Mouse (Mus musculus) heart, embryonic 16.5 days (tissue): Measurements from ENCODE around the gene Scgb1b7. TPM values are rescaled to one million over a fixed set of nuclear protein-coding genes. Genes with fewer than 3 reads are reported as not detected.
"Not testable (repeated sequence)": the region's sequence is repeated elsewhere in the genome, so short reads cannot be mapped to it uniquely, and the experiment has no call there.

ENCODE experiments used
- ATAC-seq: fragments of 200-750 bp; cut with Nextera tagmentation; replicated peaks from 2 replicates; pipeline ENCODE4 v1.8.0; 2017; ENCODE audit warnings: moderate number of reproducible peaks; ENCODE audit not compliant: insufficient read depth, low FRiP score; ENCODE audit errors: extremely low read depth
- H3K27ac ChIP-seq: fragments of 300-500 bp; sonication (generic); 2 replicates; pipeline ENCODE4 v1.5.1; 2014; ENCODE audit warnings: mild to moderate bottlenecking, low read length, control low read depth, moderate library complexity
- H3K27me3 ChIP-seq: fragments of 300-500 bp; sonication (generic); 2 replicates; pipeline ENCODE4 v1.6.1; 2014; ENCODE audit warnings: low read length, mixed read lengths; ENCODE audit not compliant: control insufficient read depth, insufficient read depth
- H3K36me3 ChIP-seq: fragments of 300-500 bp; sonication (generic); 2 replicates; pipeline ENCODE4 v1.6.1; 2014; ENCODE audit not compliant: control insufficient read depth, insufficient read depth
- H3K4me1 ChIP-seq: fragments of 300-500 bp; sonication (generic); 2 replicates; pipeline ENCODE4 v1.6.1; 2014; ENCODE audit warnings: low read length, mixed read lengths; ENCODE audit not compliant: control insufficient read depth, insufficient read depth
- H3K4me2 ChIP-seq: fragments of 300-500 bp; sonication (generic); 2 replicates; pipeline ENCODE4 v1.6.1; 2014; ENCODE audit warnings: low read depth, mild to moderate bottlenecking, control low read depth, low read length
- H3K4me3 ChIP-seq: fragments of 300-500 bp; sonication (generic); 2 replicates; pipeline ENCODE4 v1.5.1; 2014; ENCODE audit warnings: mild to moderate bottlenecking, control low read depth, low read length
- H3K9ac ChIP-seq: fragments of 300-500 bp; sonication (generic); 2 replicates; pipeline ENCODE4 v1.6.1; 2014; ENCODE audit warnings: low read length, control low read depth
- H3K9me3 ChIP-seq: fragments of 300-500 bp; sonication (generic); replicated peaks from 2 replicates; pipeline ENCODE4 v1.6.1; 2016; ENCODE audit warnings: low read length; ENCODE audit not compliant: control insufficient read depth
- WGBS: fragments of 180-500 bp; shearing (Covaris S2); extraction: QIAGEN DNeasy Blood & Tissue Kit; methylation state at CpG from one replicate; pipeline ENCODE4 v1.1.7; 2014; 5-methylcytosine and 5-hydroxymethylcytosine counted together
- polyA plus RNA-seq: library from polyadenylated mRNA; unstranded; fragments of >200 nt; fragmentation: Nextera tagmentation; extraction: Ambion mirVana; gene quantifications from 2 replicates; pipeline ENCODE4 v1.2.1, GENCODE M21; 2015

The Scgb1b7 gene
- not detected in 2 replicates for polyA plus RNA-seq

DNA sequence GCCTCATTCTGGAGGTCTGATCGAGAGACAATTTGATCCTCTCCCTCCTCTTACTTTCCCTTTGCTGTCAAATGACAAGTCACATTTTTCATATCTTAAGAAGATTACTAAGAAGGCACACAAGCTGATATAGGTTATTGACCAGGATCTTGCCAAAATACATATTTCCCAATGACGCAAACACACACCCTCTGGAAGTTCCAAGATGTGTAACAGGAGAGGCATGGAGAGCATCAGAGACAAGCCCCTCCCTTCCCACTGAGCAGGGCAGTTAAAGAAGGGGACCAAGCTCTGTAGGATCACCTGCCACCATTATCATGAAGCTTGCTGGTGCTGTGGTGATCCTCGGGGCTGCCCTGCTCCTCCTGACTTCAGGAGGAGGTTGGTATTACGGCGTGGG is at the start of gene Scgb1b7:
TSS of gene Scgb1b7 (plus strand) at position 301 of the 400 bp plus-strand sequence.
- not testable (repeated sequence) for H3K9ac ChIP-seq, H3K4me1 ChIP-seq, ATAC-seq, H3K27me3 ChIP-seq, H3K27ac ChIP-seq, H3K9me3 ChIP-seq, H3K36me3 ChIP-seq, H3K4me3 ChIP-seq, H3K4me2 ChIP-seq
- WGBS = 77% methylated on average over 3 of the region's 5 CpGs

GRCm38 (mm10) chr7:31705657-31706056 is 6.8 kb upstream of the Scgb1b7 start, which contains the start of gene Scgb2b7:
Gene Scgb2b7 (minus strand): TSS chr7:31705757.
- not testable (repeated sequence) for H3K9me3 ChIP-seq, H3K4me2 ChIP-seq, H3K36me3 ChIP-seq, H3K4me3 ChIP-seq, H3K27me3 ChIP-seq, ATAC-seq, H3K27ac ChIP-seq, H3K4me1 ChIP-seq, H3K9ac ChIP-seq

Other genes with a start within 250 kb of the Scgb1b7 start
- gene Scgb2b7, start 6.9 kb upstream of the Scgb1b7 start, polyA plus RNA-seq = not detected in 2 replicates